Mouse (Mus musculus): ENCODE results near the gene Zfp72. TPM values are rescaled to one million over a fixed set of nuclear protein-coding genes. Genes with fewer than 3 reads are reported as not detected.

The Zfp72 gene
- polyA plus RNA-seq (2015; fragmentation: Nextera tagmentation; extraction: Ambion mirVana), result 4.3 and 4.5 TPM in 2 replicates

DNA sequence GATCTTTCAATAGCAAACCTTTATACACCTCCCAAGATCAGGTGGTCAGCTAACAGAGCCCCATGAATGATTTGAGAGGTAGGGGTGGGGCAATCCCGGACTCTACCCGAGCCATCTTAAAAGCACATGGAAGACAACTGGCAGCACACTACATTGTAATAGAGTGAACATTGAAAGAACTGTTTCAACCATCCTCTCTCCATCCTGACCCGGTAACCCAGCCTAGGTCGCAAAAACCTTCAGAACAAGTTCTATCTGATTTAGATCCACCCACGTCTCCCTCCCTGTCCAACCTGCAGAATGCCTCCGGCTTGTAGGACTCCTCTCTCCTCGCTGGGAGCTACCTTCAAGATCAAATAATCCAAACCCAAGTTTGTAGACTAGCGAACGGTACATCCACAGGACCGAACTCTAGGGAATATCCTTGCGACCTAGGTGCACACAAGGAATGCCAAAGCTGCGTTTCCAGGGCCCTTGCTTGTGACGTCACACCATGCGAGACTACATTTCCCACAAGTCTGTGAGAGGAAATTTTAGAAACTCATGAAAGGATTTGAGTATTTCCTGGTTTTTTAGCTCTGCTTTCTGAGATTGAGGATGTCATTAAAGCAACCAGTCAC, at the start of gene Zfp72:
Gene Zfp72 (minus strand): TSS at position 466 of the 620 bp plus-strand sequence.
- no peaks in the 10 kb centered on the region for H3K27me3 ChIP-seq (ENCODE audit: control insufficient read depth, insufficient read depth, low read length)
- ATAC-seq (replicated peaks; ENCODE audit: extremely low read depth, insufficient read depth, low FRiP score), result peak; percentile 85
- WGBS, result 2% methylated on average over 14 of the region's 14 CpGs

DNA sequence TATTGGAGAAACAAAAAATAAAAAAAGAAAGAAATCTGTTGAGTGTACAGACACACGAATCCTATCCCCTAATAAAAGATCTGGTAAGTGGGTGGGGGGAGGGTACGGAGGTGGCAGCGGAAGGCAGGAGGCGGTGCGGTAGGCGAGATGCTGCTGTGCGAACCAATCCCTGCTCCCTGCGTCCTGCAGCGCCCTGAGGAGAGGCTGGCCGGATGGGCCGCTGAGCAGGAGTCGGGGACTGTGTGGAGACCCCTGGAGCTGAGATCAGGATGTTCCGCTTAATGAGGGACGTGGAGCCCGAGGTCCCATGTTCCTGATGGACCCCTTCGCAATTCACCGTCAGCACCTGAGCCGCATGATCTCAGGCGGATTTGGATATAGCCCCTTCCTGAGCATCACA, 49.3 kb upstream of the Zfp72 start:
- peaks cover 33% of the 10 kb centered on the region for H3K9me3 ChIP-seq (replicated peaks; ENCODE audit: control insufficient read depth, low read length)
- H3K4me1 ChIP-seq (ENCODE audit: control insufficient read depth, insufficient read depth, low read length), result no peaks in the 10 kb centered on the region
- ATAC-seq (replicated peaks; ENCODE audit: extremely low read depth, insufficient read depth, low FRiP score), result no peak
- H3K27me3 ChIP-seq (ENCODE audit: control insufficient read depth, insufficient read depth, low read length), result no peaks in the 10 kb centered on the region
- H3K4me3 ChIP-seq (ENCODE audit: low read length), result no peak overlapping the region
- no peak overlapping the region for H3K27ac ChIP-seq (ENCODE audit: low read length)
- no peak overlapping the region for H3K4me2 ChIP-seq (ENCODE audit: low read depth, low read length)
- no peak overlapping the region for H3K9ac ChIP-seq (ENCODE audit: low read length)
- 21% methylated on average over 19 of the region's 19 CpGs for whole genome bisulfite sequencing
- H3K36me3 ChIP-seq (ENCODE audit: control insufficient read depth, insufficient read depth), result peaks cover 7% of the 10 kb centered on the region; the same call in 1 of the 2 replicates

More for the DNA sequence above, at the start of gene Zfp72:
- Histone ChIP-seq H3K4me1 (ENCODE audit: control insufficient read depth, insufficient read depth, low read length) (peaks cover 5% of the 10 kb centered on the region; the same call in 1 of the 2 replicates), H3K9me3 (replicated peaks; ENCODE audit: control insufficient read depth, low read length) (no peaks in the 10 kb centered on the region), H3K27ac (ENCODE audit: low read length) (no peak within 1 kb of the TSS), H3K4me2 (ENCODE audit: low read depth, low read length) (peak within 1 kb of the TSS; percentile 78), H3K9ac (ENCODE audit: low read length) (peak within 1 kb of the TSS; percentile 79), H3K36me3 (ENCODE audit: control insufficient read depth, insufficient read depth) (no peaks in the 10 kb centered on the region), H3K4me3 (ENCODE audit: low read length) (peak within 1 kb of the TSS; percentile 86)

DNA sequence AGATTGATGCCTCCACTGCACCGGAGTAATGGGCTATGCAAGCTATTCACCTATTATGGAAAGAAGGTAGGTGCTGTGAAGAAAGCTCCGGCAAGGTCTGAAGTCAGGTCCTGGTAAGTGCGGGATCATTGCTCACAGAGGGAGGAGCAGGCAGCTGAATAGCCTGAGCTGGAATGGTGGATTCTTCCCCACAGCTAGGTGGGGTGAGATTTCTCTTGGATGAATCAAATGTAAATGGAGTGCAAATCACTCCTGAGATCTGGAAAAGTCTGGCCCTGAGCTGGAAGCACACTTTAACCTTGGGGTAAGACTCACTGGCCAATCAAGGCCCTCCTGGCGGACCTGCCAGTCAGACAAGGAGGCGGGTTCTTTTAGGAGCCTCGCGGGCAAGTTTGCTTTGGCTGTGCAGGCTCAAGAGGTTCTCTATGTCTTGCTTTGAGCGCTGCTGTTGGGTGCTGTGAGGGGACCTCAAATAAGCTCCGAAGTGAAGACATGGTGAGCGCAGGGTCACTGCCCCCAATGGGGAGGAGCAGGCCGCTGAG, 8.7 kb upstream of the Zfp72 start, which contains the start of gene Ftl1-ps1:
Gene Ftl1-ps1 (plus strand): TSS at position 397 of the 542 bp plus-strand sequence.
- Histone ChIP-seq H3K36me3 (ENCODE audit: control insufficient read depth, insufficient read depth) (no peaks in the 10 kb centered on the region), H3K27ac (ENCODE audit: low read length) (no peak within 1 kb of the TSS), H3K9ac (ENCODE audit: low read length) (no peak within 1 kb of the TSS), H3K27me3 (ENCODE audit: control insufficient read depth, insufficient read depth, low read length) (no peaks in the 10 kb centered on the region), H3K4me3 (ENCODE audit: low read length) (peak within 1 kb of the TSS; percentile 0), H3K9me3 (replicated peaks; ENCODE audit: control insufficient read depth, low read length) (no peaks in the 10 kb centered on the region), H3K4me1 (ENCODE audit: control insufficient read depth, insufficient read depth, low read length) (no peaks in the 10 kb centered on the region), H3K4me2 (ENCODE audit: low read depth, low read length) (peak within 1 kb of the TSS; percentile 47)
- no peak for ATAC-seq (replicated peaks; ENCODE audit: extremely low read depth, insufficient read depth, low FRiP score)
- WGBS, result 14% methylated on average over 11 of the region's 11 CpGs

DNA sequence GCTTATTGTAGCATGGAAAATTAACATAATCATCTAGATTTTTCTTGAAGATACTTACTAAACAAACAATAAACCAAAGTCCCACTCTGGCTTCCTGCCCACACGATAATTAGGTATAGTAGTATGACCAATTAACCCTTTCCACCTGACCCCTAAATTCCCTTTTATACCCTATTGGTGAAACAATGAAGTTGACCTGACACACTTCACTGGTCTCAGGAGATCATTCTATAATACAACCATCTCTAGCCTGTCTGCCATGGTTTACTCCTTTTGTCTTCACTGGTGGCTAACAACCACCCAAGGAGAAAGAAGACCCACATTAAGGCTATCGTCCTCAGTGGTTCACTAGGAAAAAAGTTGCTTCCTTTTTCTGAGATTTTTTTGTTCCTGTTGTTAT, 520 bp upstream of the Zfp72 start:
- no peak for ATAC-seq (replicated peaks; ENCODE audit: extremely low read depth, insufficient read depth, low FRiP score)
- Histone ChIP-seq H3K4me3 (ENCODE audit: low read length) (no peak overlapping the region), H3K9ac (ENCODE audit: low read length) (no peak overlapping the region), H3K9me3 (replicated peaks; ENCODE audit: control insufficient read depth, low read length) (no peaks in the 10 kb centered on the region), H3K27me3 (ENCODE audit: control insufficient read depth, insufficient read depth, low read length) (no peaks in the 10 kb centered on the region), H3K4me1 (ENCODE audit: control insufficient read depth, insufficient read depth, low read length) (peaks cover 5% of the 10 kb centered on the region; the same call in 1 of the 2 replicates), H3K27ac (ENCODE audit: low read length) (no peak overlapping the region), H3K4me2 (ENCODE audit: low read depth, low read length) (no peak overlapping the region), H3K36me3 (ENCODE audit: control insufficient read depth, insufficient read depth) (no peaks in the 10 kb centered on the region)
- 66% methylated on average over 2 of the region's 2 CpGs for WGBS

DNA sequence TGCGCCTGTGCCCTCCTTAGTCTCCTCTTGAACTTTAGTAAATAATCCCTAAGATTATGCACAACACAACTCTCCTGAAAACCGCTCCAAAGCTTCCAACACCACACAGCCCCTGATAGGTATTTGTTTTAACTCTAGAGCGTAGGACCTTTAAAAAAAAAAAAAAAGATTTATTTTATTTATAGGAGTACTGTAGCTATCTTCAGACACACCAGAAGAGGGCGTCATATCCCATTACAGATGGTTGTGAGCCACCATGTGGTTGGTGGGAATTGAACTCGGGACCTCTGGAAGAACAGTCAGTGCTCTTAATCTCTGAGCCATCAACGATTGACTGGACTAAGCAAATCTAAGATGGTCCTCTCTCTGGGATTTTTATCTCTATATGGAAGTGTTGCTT, 906 bp downstream of the Zfp72 start:
- WGBS, result 56% methylated on average over 6 of the region's 6 CpGs
- peak overlapping the region; percentile 86 for H3K4me3 ChIP-seq (ENCODE audit: low read length)
- no peaks in the 10 kb centered on the region for H3K9me3 ChIP-seq (replicated peaks; ENCODE audit: control insufficient read depth, low read length)
- H3K36me3 ChIP-seq (ENCODE audit: control insufficient read depth, insufficient read depth), result no peaks in the 10 kb centered on the region
- no peaks in the 10 kb centered on the region for H3K27me3 ChIP-seq (ENCODE audit: control insufficient read depth, insufficient read depth, low read length)
- H3K4me1 ChIP-seq (ENCODE audit: control insufficient read depth, insufficient read depth, low read length), result peaks cover 5% of the 10 kb centered on the region; the same call in 1 of the 2 replicates
- H3K27ac ChIP-seq (ENCODE audit: low read length), result no peak overlapping the region
- peak overlapping the region; percentile 78 for H3K4me2 ChIP-seq (ENCODE audit: low read depth, low read length)
- ATAC-seq (replicated peaks; ENCODE audit: extremely low read depth, insufficient read depth, low FRiP score), result no peak
- H3K9ac ChIP-seq (ENCODE audit: low read length), result no peak overlapping the region

DNA sequence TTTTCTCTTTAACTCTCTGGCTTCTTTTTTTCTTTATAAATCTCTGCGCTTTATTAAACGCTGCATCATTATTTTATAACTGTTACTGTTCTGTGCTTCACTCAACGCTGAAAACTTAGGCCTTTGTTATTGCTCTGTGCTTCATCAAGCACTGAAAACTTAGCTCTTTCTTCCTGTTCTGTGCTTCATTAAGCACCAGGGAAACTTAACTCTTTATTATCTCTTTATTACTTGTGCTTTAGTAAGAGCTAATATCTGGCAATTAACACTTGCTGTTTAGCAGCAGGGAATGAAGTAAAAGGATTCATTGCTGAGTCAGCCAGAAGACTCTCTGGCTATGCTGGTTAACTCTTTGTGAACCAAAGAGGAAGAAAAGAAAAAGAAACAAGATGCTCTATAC, 8.3 kb downstream of the Zfp72 start:
- no peak overlapping the region for H3K4me2 ChIP-seq (ENCODE audit: low read depth, low read length)
- H3K9me3 ChIP-seq (replicated peaks; ENCODE audit: control insufficient read depth, low read length), result no peaks in the 10 kb centered on the region
- no peak overlapping the region for H3K9ac ChIP-seq (ENCODE audit: low read length)
- H3K36me3 ChIP-seq (ENCODE audit: control insufficient read depth, insufficient read depth), result no peaks in the 10 kb centered on the region
- H3K4me1 ChIP-seq (ENCODE audit: control insufficient read depth, insufficient read depth, low read length), result peaks cover 4% of the 10 kb centered on the region; the same call in 1 of the 2 replicates
- WGBS, result 62% methylated on average over 3 of the region's 3 CpGs
- no peak overlapping the region for H3K27ac ChIP-seq (ENCODE audit: low read length)
- H3K4me3 ChIP-seq (ENCODE audit: low read length), result no peak overlapping the region
- no peaks in the 10 kb centered on the region for H3K27me3 ChIP-seq (ENCODE audit: control insufficient read depth, insufficient read depth, low read length)
- no peak for ATAC-seq (replicated peaks; ENCODE audit: extremely low read depth, insufficient read depth, low FRiP score)

DNA sequence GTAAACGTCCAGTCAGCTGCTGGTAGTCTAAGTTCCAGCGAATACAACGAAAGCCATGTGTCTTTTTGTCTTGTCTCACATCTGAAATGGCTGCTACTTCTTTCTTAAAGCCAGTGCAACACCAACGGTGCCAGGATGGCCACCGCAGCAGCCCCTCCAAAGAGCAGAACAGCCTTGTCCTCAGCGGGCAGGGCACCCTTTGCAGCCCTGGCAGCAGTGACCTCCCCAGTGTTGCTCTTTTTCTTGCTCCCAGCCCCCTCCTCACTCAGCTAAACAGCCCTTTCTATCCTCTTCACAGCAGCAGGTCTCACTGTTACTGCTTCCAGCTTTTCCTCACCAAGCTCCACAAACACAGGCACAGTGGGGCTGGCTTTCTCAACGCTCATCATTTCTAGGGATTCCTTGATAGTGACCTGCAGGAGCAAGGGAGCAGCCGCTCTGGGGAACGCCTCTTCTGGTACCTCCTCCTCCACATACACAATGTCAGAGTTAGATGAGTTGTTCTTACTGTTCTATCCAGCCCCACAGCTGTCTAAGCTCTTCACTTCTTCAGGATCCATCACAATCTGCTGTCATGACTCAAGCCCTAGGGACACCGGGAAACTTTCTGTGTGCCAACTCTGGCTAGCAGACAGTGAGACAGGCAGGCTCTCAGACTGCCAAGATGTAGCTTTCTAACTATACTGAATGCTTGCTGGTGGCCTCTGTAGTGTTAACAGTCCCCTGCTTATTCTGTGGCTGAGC, 8.9 kb downstream of the Zfp72 start:
- no peak overlapping the region for H3K4me3 ChIP-seq (ENCODE audit: low read length)
- 60% methylated on average over 10 of the region's 10 CpGs for WGBS
- no peaks in the 10 kb centered on the region for H3K36me3 ChIP-seq (ENCODE audit: control insufficient read depth, insufficient read depth)
- H3K4me1 ChIP-seq (ENCODE audit: control insufficient read depth, insufficient read depth, low read length), result peaks cover 4% of the 10 kb centered on the region; the same call in 1 of the 2 replicates
- no peak overlapping the region for H3K27ac ChIP-seq (ENCODE audit: low read length)
- H3K27me3 ChIP-seq (ENCODE audit: control insufficient read depth, insufficient read depth, low read length), result no peaks in the 10 kb centered on the region
- no peak overlapping the region for H3K4me2 ChIP-seq (ENCODE audit: low read depth, low read length)
- H3K9ac ChIP-seq (ENCODE audit: low read length), result no peak overlapping the region
- no peak for ATAC-seq (replicated peaks; ENCODE audit: extremely low read depth, insufficient read depth, low FRiP score)
- H3K9me3 ChIP-seq (replicated peaks; ENCODE audit: control insufficient read depth, low read length), result no peaks in the 10 kb centered on the region

DNA sequence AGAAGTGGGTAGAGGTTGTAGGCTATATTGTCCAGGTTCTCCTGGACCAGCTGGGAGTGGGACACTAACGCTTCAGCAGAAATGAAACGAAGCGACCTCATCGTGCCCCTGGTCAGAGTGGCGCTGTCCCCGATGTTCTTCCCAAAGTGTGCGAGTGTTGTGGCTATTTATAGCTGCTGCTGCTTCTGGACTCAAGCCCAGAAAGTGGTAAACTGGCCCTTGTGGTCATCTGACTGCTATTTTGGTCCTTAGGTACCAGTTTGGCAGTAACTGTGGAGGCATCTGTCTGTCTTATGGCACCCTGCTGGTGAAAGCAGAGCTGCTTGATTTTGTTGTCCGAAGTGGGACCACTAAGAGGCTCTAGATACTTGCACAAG, 26.8 kb downstream of the Zfp72 start, which contains the start of gene Lrrc14b:
Gene Lrrc14b (minus strand): TSS at position 147 of the 377 bp plus-strand sequence.
- WGBS, result 24% methylated on average over 8 of the region's 8 CpGs
- Histone ChIP-seq H3K27ac (ENCODE audit: low read length) (peak within 1 kb of the TSS; percentile 89), H3K4me3 (ENCODE audit: low read length) (peak within 1 kb of the TSS; percentile 46), H3K4me2 (ENCODE audit: low read depth, low read length) (peak within 1 kb of the TSS; percentile 62), H3K36me3 (ENCODE audit: control insufficient read depth, insufficient read depth) (peaks cover 19% of the 10 kb centered on the region), H3K9ac (ENCODE audit: low read length) (peak within 1 kb of the TSS; percentile 72), H3K4me1 (ENCODE audit: control insufficient read depth, insufficient read depth, low read length) (peaks cover 11% of the 10 kb centered on the region), H3K9me3 (replicated peaks; ENCODE audit: control insufficient read depth, low read length) (no peaks in the 10 kb centered on the region), H3K27me3 (ENCODE audit: control insufficient read depth, insufficient read depth, low read length) (no peaks in the 10 kb centered on the region)
- peak; percentile 90 for ATAC-seq (replicated peaks; ENCODE audit: extremely low read depth, insufficient read depth, low FRiP score)

Measured in heart, embryonic 16.5 days (tissue).